Mouse (Mus musculus) hindbrain, embryonic 10.5 days (tissue): ENCODE measurements at regions not wholly inside any gene's neighbourhood (a gene's known extent, or its start where the extent isn't known, plus 50 kb on each side); places are given as distances from the start of the nearest gene placed in this dataset.

Source experiments
- DNase-seq: peaks from one replicate; pipeline ENCODE4 v3.0.0-alpha.2; 2017; ENCODE audit warnings: low spot score
- H3K27ac ChIP-seq: fragments of 300-500 bp; sonication (generic); 2 replicates; pipeline ENCODE4 v1.5.1; 2016; ENCODE audit warnings: mild to moderate bottlenecking, moderate library complexity
- H3K27me3 ChIP-seq: fragments of 300-500 bp; sonication (generic); 2 replicates; pipeline ENCODE4 v1.6.1; 2016; ENCODE audit warnings: mild to moderate bottlenecking; ENCODE audit not compliant: poor library complexity, insufficient read depth, severe bottlenecking
- H3K36me3 ChIP-seq: fragments of 300-500 bp; sonication (generic); 2 replicates; pipeline ENCODE4 v1.6.1; 2016; ENCODE audit warnings: mild to moderate bottlenecking, moderate library complexity
- H3K4me1 ChIP-seq: fragments of 300-500 bp; sonication (generic); replicated peaks from 2 replicates; pipeline ENCODE4 v1.6.1; 2016; ENCODE audit warnings: mild to moderate bottlenecking
- H3K4me3 ChIP-seq: fragments of 300-500 bp; sonication (generic); 2 replicates; pipeline ENCODE4 v1.5.1; 2016; ENCODE audit warnings: mild to moderate bottlenecking, moderate library complexity
- H3K9me3 ChIP-seq: fragments of 300-500 bp; sonication (generic); 2 replicates; pipeline ENCODE4 v1.6.1; 2016; ENCODE audit warnings: mild to moderate bottlenecking, moderate library complexity
- WGBS: fragments of 180-500 bp; shearing (Covaris S2); methylation state at CpG from one replicate; pipeline ENCODE4 v1.1.7; 2016; 5-methylcytosine and 5-hydroxymethylcytosine counted together

- Histone ChIP-seq H3K9me3 (no peaks in the 10 kb centered on the region), H3K36me3 (no peaks in the 10 kb centered on the region), H3K4me3 (no peak overlapping the region), H3K27ac (no peak overlapping the region), H3K27me3 (no peaks in the 10 kb centered on the region), H3K4me1 (no peaks in the 10 kb centered on the region)
- no peak for DNase-seq
- 94% methylated on average over 4 of the region's 4 CpGs for WGBS
Observed at GRCm38 (mm10) chr13:114619416-114619815, 160.7 kb upstream of the Fst start.

GRCm38 (mm10) chr13:114636731-114637130, 178.0 kb upstream of the Fst start:
- 94% methylated on average over 4 of the region's 4 CpGs for WGBS
- H3K9me3 ChIP-seq, result no peaks in the 10 kb centered on the region
- no peak overlapping the region for H3K27ac ChIP-seq
- H3K27me3 ChIP-seq, result no peaks in the 10 kb centered on the region
- DNase-seq, result no peak
- H3K36me3 ChIP-seq, result no peaks in the 10 kb centered on the region
- H3K4me1 ChIP-seq, result peaks cover 2% of the 10 kb centered on the region; the same call in 1 of the 2 replicates
- H3K4me3 ChIP-seq, result no peak overlapping the region

GRCm38 (mm10) chr13:114639531-114639930, 178.5 kb upstream of the Mocs2 start:
- Histone ChIP-seq H3K9me3 (no peaks in the 10 kb centered on the region), H3K36me3 (no peaks in the 10 kb centered on the region), H3K27ac (no peak overlapping the region), H3K4me3 (no peak overlapping the region), H3K4me1 (peaks cover 22% of the 10 kb centered on the region), H3K27me3 (no peaks in the 10 kb centered on the region)
- 93% methylated on average over 2 of the region's 2 CpGs for WGBS
- DNase-seq, result no peak

GRCm38 (mm10) chr13:114641688-114642390, 176.2 kb upstream of the Mocs2 start:
- H3K4me3 ChIP-seq, result no peak overlapping the region
- H3K27me3 ChIP-seq, result no peaks in the 10 kb centered on the region
- no peak overlapping the region for H3K27ac ChIP-seq
- no peaks in the 10 kb centered on the region for H3K36me3 ChIP-seq
- no peak for DNase-seq
- H3K9me3 ChIP-seq, result 0 out of 2 replicates have a peak, but pooled peaks cover 5% of the 10 kb centered on the region
- 61% methylated on average over 9 of the region's 9 CpGs for WGBS
- peaks cover 22% of the 10 kb centered on the region for H3K4me1 ChIP-seq

GRCm38 (mm10) chr13:114642901-114643491, 175.0 kb upstream of the Mocs2 start:
- Histone ChIP-seq H3K36me3 (no peaks in the 10 kb centered on the region), H3K27ac (no peak overlapping the region), H3K4me3 (no peak overlapping the region), H3K27me3 (no peaks in the 10 kb centered on the region), H3K9me3 (0 out of 2 replicates have a peak, but pooled peaks cover 5% of the 10 kb centered on the region), H3K4me1 (peaks cover 22% of the 10 kb centered on the region)
- 53% methylated on average over 3 of the region's 3 CpGs for WGBS
- no peak for DNase-seq

- Histone ChIP-seq H3K9me3 (0 out of 2 replicates have a peak, but pooled peaks cover 5% of the 10 kb centered on the region), H3K36me3 (no peaks in the 10 kb centered on the region), H3K27ac (no peak overlapping the region), H3K4me1 (peaks cover 22% of the 10 kb centered on the region), H3K4me3 (no peak overlapping the region), H3K27me3 (no peaks in the 10 kb centered on the region)
- 41% methylated on average over 11 of the region's 11 CpGs for WGBS
- no peak for DNase-seq
Observed at GRCm38 (mm10) chr13:114643521-114643920, 174.5 kb upstream of the Mocs2 start.

- Histone ChIP-seq H3K4me1 (no peaks in the 10 kb centered on the region), H3K4me3 (no peak overlapping the region), H3K36me3 (no peaks in the 10 kb centered on the region), H3K27ac (no peak overlapping the region), H3K27me3 (no peaks in the 10 kb centered on the region), H3K9me3 (no peaks in the 10 kb centered on the region)
- WGBS, result 92% methylated on average over 7 of the region's 7 CpGs
- DNase-seq, result no peak
Observed at GRCm38 (mm10) chr13:114654267-114654666, 163.8 kb upstream of the Mocs2 start.

GRCm38 (mm10) chr13:114654953-114655586, 163.0 kb upstream of the Mocs2 start:
- DNase-seq, result no peak
- no peak overlapping the region for H3K27ac ChIP-seq
- H3K9me3 ChIP-seq, result no peaks in the 10 kb centered on the region
- H3K4me3 ChIP-seq, result no peak overlapping the region
- WGBS, result 90% methylated on average over 4 of the region's 4 CpGs
- no peaks in the 10 kb centered on the region for H3K4me1 ChIP-seq
- no peaks in the 10 kb centered on the region for H3K36me3 ChIP-seq
- no peaks in the 10 kb centered on the region for H3K27me3 ChIP-seq

GRCm38 (mm10) chr13:114672411-114672810, 145.6 kb upstream of the Mocs2 start:
- H3K4me1 ChIP-seq, result no peaks in the 10 kb centered on the region

GRCm38 (mm10) chr13:114679703-114680378, 138.2 kb upstream of the Mocs2 start:
- Histone ChIP-seq H3K9me3 (no peaks in the 10 kb centered on the region), H3K4me1 (no peaks in the 10 kb centered on the region), H3K27me3 (no peaks in the 10 kb centered on the region), H3K4me3 (no peak overlapping the region), H3K36me3 (no peaks in the 10 kb centered on the region), H3K27ac (no peak overlapping the region)
- no peak for DNase-seq
- 83% methylated on average over 5 of the region's 5 CpGs for WGBS

More at GRCm38 (mm10) chr13:114672411-114672810, 145.6 kb upstream of the Mocs2 start:
- no peak for DNase-seq
- Histone ChIP-seq H3K27me3 (no peaks in the 10 kb centered on the region), H3K4me3 (no peak overlapping the region), H3K27ac (no peak overlapping the region), H3K9me3 (no peaks in the 10 kb centered on the region), H3K36me3 (no peaks in the 10 kb centered on the region)

- 79% methylated on average over 9 of the region's 9 CpGs for WGBS
- H3K27ac ChIP-seq, result no peak overlapping the region
Observed at GRCm38 (mm10) chr13:114680379-114680733, 137.7 kb upstream of the Mocs2 start.

GRCm38 (mm10) chr13:114681196-114681595, 136.8 kb upstream of the Mocs2 start:
- H3K36me3 ChIP-seq, result no peaks in the 10 kb centered on the region
- H3K4me3 ChIP-seq, result no peak overlapping the region
- WGBS, result 82% methylated on average over 4 of the region's 4 CpGs
- DNase-seq, result no peak
- H3K27me3 ChIP-seq, result no peaks in the 10 kb centered on the region
- H3K27ac ChIP-seq, result no peak overlapping the region
- no peaks in the 10 kb centered on the region for H3K4me1 ChIP-seq
- no peaks in the 10 kb centered on the region for H3K9me3 ChIP-seq

More at GRCm38 (mm10) chr13:114680379-114680733, 137.7 kb upstream of the Mocs2 start:
- H3K27me3 ChIP-seq, result no peaks in the 10 kb centered on the region
- H3K9me3 ChIP-seq, result no peaks in the 10 kb centered on the region
- no peak for DNase-seq
- H3K4me1 ChIP-seq, result no peaks in the 10 kb centered on the region
- H3K36me3 ChIP-seq, result no peaks in the 10 kb centered on the region
- H3K4me3 ChIP-seq, result no peak overlapping the region

GRCm38 (mm10) chr13:114681887-114682286, 136.1 kb upstream of the Mocs2 start:
- Histone ChIP-seq H3K4me3 (no peak overlapping the region), H3K4me1 (no peaks in the 10 kb centered on the region), H3K27ac (no peak overlapping the region), H3K36me3 (no peaks in the 10 kb centered on the region), H3K27me3 (no peaks in the 10 kb centered on the region), H3K9me3 (no peaks in the 10 kb centered on the region)
- DNase-seq, result no peak
- WGBS, result 84% methylated on average over 4 of the region's 4 CpGs
